Mouse (Mus musculus): ENCODE results near the gene Lamc2. TPM values are rescaled to one million over a fixed set of nuclear protein-coding genes. Genes with fewer than 3 reads are reported as not detected.

Gene Lamc2
- polyA plus RNA-seq, 1 experiment from 2014 or later, result 4.0 TPM

DNA sequence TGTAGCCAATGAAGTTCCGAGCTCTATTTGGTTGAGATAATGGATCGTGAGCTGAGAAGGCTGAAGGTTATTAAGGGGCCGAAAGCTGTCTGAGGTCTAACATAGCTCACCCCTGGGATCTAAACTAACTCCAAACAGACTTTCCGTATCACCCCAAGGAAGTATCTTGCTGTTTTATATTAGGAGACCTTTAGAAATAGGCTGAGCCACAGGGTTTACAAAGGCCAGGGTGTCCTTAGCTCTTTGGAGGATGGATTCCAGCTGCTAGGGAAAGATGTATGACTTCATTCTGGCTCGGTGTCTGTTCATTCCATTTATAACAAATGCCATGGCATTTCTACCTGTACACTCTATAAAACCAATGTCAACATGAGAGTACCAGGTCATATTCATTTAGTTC lies 61.7 kb downstream of the Lamc2 start:
- Histone ChIP-seq H3K27me3 (ENCODE audit: control insufficient read depth, insufficient read depth, low read length) (no peaks in the 10 kb centered on the region), H3K4me1 (ENCODE audit: control insufficient read depth, insufficient read depth, low read length) (no peaks in the 10 kb centered on the region), H3K9ac (replicated peaks; ENCODE audit: low read length) (no peak overlapping the region), H3K4me3 (ENCODE audit: low read depth, low read length) (no peak overlapping the region), H3K36me3 (replicated peaks; ENCODE audit: control insufficient read depth, insufficient read depth, low read depth, low read length) (no peaks in the 10 kb centered on the region), H3K27ac (replicated peaks; ENCODE audit: low read depth, low read length) (no peak overlapping the region), H3K4me2 (ENCODE audit: low read depth, low read length) (no peak overlapping the region), H3K9me3 (replicated peaks; ENCODE audit: control insufficient read depth, low read length) (no peaks in the 10 kb centered on the region)
- WGBS, result 72% methylated on average over 5 of the region's 5 CpGs
- ATAC-seq (replicated peaks; ENCODE audit: insufficient number of reproducible peaks, low FRiP score, low TSS enrichment, low read depth) (no peak), DNase-seq (ENCODE audit: low spot score) (no peak)

DNA sequence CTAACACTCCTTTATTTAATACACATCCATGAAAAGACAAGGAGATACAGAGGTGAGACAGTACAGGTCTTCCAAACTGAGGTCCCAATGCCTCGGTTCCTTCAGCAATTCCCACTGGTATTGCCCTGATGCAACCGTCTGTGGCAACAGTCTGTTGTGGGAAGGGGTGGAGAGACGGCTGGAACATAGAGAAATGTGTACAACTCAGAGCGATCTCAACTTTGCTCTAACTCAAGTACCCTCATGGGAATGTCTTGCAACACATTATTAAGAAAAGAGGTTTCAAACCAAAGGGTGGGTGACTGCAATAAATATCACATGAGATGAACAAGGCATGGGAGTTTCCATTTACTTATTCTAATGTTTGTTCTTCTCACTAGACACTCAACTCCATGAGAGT lies 63.5 kb downstream of the Lamc2 start:
- DNase-seq (ENCODE audit: low spot score) (no peak), ATAC-seq (replicated peaks; ENCODE audit: insufficient number of reproducible peaks, low FRiP score, low TSS enrichment, low read depth) (no peak)
- H3K36me3 ChIP-seq (replicated peaks; ENCODE audit: control insufficient read depth, insufficient read depth, low read depth, low read length), result no peaks in the 10 kb centered on the region
- no peak overlapping the region for H3K4me3 ChIP-seq (ENCODE audit: low read depth, low read length)
- no peaks in the 10 kb centered on the region for H3K27me3 ChIP-seq (ENCODE audit: control insufficient read depth, insufficient read depth, low read length)
- no peaks in the 10 kb centered on the region for H3K4me1 ChIP-seq (ENCODE audit: control insufficient read depth, insufficient read depth, low read length)
- H3K9ac ChIP-seq (replicated peaks; ENCODE audit: low read length), result no peak overlapping the region
- no peaks in the 10 kb centered on the region for H3K9me3 ChIP-seq (replicated peaks; ENCODE audit: control insufficient read depth, low read length)
- H3K27ac ChIP-seq (replicated peaks; ENCODE audit: low read depth, low read length), result no peak overlapping the region
- 86% methylated on average over 4 of the region's 4 CpGs for WGBS
- H3K4me2 ChIP-seq (ENCODE audit: low read depth, low read length), result no peak overlapping the region

DNA sequence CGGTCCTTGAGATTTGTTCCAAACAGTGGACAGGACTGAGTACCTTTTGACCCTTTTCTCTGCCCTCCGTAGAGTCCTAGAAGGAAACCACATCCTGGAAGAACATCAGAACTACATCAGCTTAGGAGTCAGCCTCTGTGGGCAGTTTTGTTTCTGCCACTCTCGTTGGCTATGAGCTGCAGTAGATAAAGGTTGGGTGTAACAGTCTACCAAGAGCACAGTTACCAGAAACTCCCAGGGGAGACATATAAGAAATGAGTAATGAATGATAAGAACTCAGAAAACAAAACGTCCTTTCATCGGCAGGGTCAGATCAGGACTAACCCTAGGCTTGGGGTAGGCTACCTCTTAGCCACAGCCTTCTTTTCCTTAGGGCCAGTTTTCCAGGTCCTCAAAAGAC lies 64.9 kb downstream of the Lamc2 start:
- DNase-seq (ENCODE audit: low spot score), result no peak

DNA sequence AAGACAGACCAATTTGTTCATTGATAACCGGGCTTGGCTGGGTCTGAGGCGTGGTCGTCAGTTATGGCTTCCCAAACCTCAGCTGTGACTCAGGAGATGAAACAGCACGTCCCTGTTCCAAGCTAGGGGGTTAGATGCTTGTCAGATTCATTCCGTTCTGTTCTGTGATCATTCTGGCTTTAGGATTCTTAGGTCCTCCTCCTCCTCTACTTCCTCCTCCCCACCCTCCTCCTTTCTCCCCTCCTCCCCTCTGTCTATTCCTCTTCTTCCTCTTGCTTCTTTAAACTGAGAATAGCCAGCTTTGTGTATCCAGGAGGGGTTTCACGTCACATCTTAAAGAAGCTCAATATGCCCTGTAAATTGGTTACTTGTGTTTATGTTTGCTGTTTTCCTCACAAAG lies 65.7 kb downstream of the Lamc2 start:
- Histone ChIP-seq H3K9me3 (replicated peaks; ENCODE audit: control insufficient read depth, low read length) (no peaks in the 10 kb centered on the region), H3K4me2 (ENCODE audit: low read depth, low read length) (no peak overlapping the region), H3K9ac (replicated peaks; ENCODE audit: low read length) (no peak overlapping the region), H3K4me3 (ENCODE audit: low read depth, low read length) (no peak overlapping the region), H3K27ac (replicated peaks; ENCODE audit: low read depth, low read length) (no peak overlapping the region), H3K36me3 (replicated peaks; ENCODE audit: control insufficient read depth, insufficient read depth, low read depth, low read length) (no peaks in the 10 kb centered on the region), H3K27me3 (ENCODE audit: control insufficient read depth, insufficient read depth, low read length) (no peaks in the 10 kb centered on the region), H3K4me1 (ENCODE audit: control insufficient read depth, insufficient read depth, low read length) (no peaks in the 10 kb centered on the region)
- 68% methylated on average over 6 of the region's 6 CpGs for WGBS
- no peak for ATAC-seq (replicated peaks; ENCODE audit: insufficient number of reproducible peaks, low FRiP score, low TSS enrichment, low read depth)
- no peak for DNase-seq (ENCODE audit: low spot score)

More for the DNA sequence above, 64.9 kb downstream of the Lamc2 start:
- Histone ChIP-seq H3K27ac (replicated peaks; ENCODE audit: low read depth, low read length) (no peak overlapping the region), H3K4me3 (ENCODE audit: low read depth, low read length) (no peak overlapping the region), H3K9ac (replicated peaks; ENCODE audit: low read length) (no peak overlapping the region), H3K36me3 (replicated peaks; ENCODE audit: control insufficient read depth, insufficient read depth, low read depth, low read length) (no peaks in the 10 kb centered on the region), H3K4me2 (ENCODE audit: low read depth, low read length) (no peak overlapping the region), H3K27me3 (ENCODE audit: control insufficient read depth, insufficient read depth, low read length) (no peaks in the 10 kb centered on the region), H3K9me3 (replicated peaks; ENCODE audit: control insufficient read depth, low read length) (no peaks in the 10 kb centered on the region), H3K4me1 (ENCODE audit: control insufficient read depth, insufficient read depth, low read length) (no peaks in the 10 kb centered on the region)
- 85% methylated on average over 5 of the region's 5 CpGs for WGBS
- ATAC-seq (replicated peaks; ENCODE audit: insufficient number of reproducible peaks, low FRiP score, low TSS enrichment, low read depth), result no peak

DNA sequence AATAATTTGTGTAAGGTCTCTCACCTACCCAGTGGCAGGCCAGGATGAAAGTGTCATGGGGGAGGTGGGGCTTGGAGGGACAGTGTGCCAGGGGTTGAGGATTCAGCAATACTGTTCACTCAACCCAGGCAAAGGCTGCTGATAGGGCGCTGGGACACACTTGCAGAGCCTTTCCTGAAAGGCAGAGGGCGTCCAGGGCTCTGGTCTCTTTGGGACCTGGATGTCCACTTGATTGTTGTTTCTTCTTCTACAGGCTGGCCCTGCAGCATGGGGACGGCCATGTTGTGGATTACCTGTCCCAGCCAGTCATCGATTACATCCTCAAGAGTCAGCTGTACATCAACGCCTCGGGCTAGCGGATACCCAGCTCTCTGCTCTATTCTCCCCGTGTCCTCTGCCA lies 70.9 kb downstream of the Lamc2 start:
- 89% methylated on average over 8 of the region's 8 CpGs for WGBS

DNA sequence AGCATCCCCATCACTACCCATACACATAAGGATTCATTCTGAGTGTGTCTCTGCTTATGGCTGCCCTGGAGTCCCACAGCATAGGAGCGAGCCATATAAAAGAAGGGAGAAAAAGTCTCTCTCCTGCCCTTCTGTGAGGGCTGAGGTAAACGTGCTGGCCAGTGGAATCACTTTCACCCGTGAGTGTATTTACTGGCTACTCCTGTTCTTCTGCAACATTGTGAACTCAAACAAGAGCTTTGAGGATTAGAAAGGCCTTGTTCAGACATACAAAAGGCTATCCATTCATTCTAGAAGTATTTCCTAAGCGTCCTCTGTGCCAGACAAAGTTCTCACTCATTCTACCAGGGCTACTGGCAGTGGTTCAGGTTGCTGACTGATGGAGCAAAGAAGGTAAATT lies 74.7 kb downstream of the Lamc2 start:
- H3K27ac ChIP-seq (replicated peaks; ENCODE audit: low read depth, low read length), result no peak overlapping the region
- H3K9ac ChIP-seq (replicated peaks; ENCODE audit: low read length), result no peak overlapping the region
- 74% methylated on average over 4 of the region's 4 CpGs for WGBS
- H3K27me3 ChIP-seq (ENCODE audit: control insufficient read depth, insufficient read depth, low read length), result no peaks in the 10 kb centered on the region
- H3K9me3 ChIP-seq (replicated peaks; ENCODE audit: control insufficient read depth, low read length), result no peaks in the 10 kb centered on the region
- H3K4me3 ChIP-seq (ENCODE audit: low read depth, low read length), result no peak overlapping the region
- DNase-seq (ENCODE audit: low spot score), result no peak
- no peaks in the 10 kb centered on the region for H3K36me3 ChIP-seq (replicated peaks; ENCODE audit: control insufficient read depth, insufficient read depth, low read depth, low read length)
- no peak for ATAC-seq (replicated peaks; ENCODE audit: insufficient number of reproducible peaks, low FRiP score, low TSS enrichment, low read depth)
- no peak overlapping the region for H3K4me2 ChIP-seq (ENCODE audit: low read depth, low read length)
- no peaks in the 10 kb centered on the region for H3K4me1 ChIP-seq (ENCODE audit: control insufficient read depth, insufficient read depth, low read length)

More for the DNA sequence above, 70.9 kb downstream of the Lamc2 start:
- DNase-seq (ENCODE audit: low spot score) (no peak), ATAC-seq (replicated peaks; ENCODE audit: insufficient number of reproducible peaks, low FRiP score, low TSS enrichment, low read depth) (no peak)
- Histone ChIP-seq H3K4me1 (ENCODE audit: control insufficient read depth, insufficient read depth, low read length) (no peaks in the 10 kb centered on the region), H3K4me3 (ENCODE audit: low read depth, low read length) (no peak overlapping the region), H3K27ac (replicated peaks; ENCODE audit: low read depth, low read length) (no peak overlapping the region), H3K27me3 (ENCODE audit: control insufficient read depth, insufficient read depth, low read length) (no peaks in the 10 kb centered on the region), H3K9ac (replicated peaks; ENCODE audit: low read length) (no peak overlapping the region), H3K36me3 (replicated peaks; ENCODE audit: control insufficient read depth, insufficient read depth, low read depth, low read length) (no peaks in the 10 kb centered on the region), H3K4me2 (ENCODE audit: low read depth, low read length) (no peak overlapping the region), H3K9me3 (replicated peaks; ENCODE audit: control insufficient read depth, low read length) (no peaks in the 10 kb centered on the region)

DNA sequence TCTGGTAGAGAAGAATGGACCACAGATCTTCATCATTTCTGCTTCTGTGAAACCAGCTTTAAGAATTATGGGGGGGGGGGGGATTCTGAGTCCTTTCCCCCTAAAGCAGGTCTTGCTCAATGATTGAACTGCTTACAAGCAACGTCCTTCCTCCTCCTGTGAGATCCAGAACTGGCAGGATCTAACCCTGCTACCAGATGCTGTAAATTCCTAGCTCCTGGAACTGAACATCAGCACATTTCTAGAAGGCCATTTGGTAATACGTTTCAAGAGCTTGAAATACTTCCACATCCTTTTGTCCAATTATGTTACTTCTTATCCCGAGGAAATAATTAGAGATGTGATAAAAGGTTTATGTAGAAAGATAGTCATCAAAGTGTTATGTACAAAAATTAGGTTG lies 76.4 kb downstream of the Lamc2 start:
- Histone ChIP-seq H3K36me3 (replicated peaks; ENCODE audit: control insufficient read depth, insufficient read depth, low read depth, low read length) (no peaks in the 10 kb centered on the region), H3K4me3 (ENCODE audit: low read depth, low read length) (no peak overlapping the region), H3K9me3 (replicated peaks; ENCODE audit: control insufficient read depth, low read length) (no peaks in the 10 kb centered on the region), H3K4me1 (ENCODE audit: control insufficient read depth, insufficient read depth, low read length) (no peaks in the 10 kb centered on the region), H3K9ac (replicated peaks; ENCODE audit: low read length) (no peak overlapping the region), H3K27ac (replicated peaks; ENCODE audit: low read depth, low read length) (no peak overlapping the region), H3K4me2 (ENCODE audit: low read depth, low read length) (no peak overlapping the region), H3K27me3 (ENCODE audit: control insufficient read depth, insufficient read depth, low read length) (no peaks in the 10 kb centered on the region)
- 68% methylated on average over 3 of the region's 3 CpGs for WGBS
- DNase-seq (ENCODE audit: low spot score), result no peak
- ATAC-seq (replicated peaks; ENCODE audit: insufficient number of reproducible peaks, low FRiP score, low TSS enrichment, low read depth), result no peak

DNA sequence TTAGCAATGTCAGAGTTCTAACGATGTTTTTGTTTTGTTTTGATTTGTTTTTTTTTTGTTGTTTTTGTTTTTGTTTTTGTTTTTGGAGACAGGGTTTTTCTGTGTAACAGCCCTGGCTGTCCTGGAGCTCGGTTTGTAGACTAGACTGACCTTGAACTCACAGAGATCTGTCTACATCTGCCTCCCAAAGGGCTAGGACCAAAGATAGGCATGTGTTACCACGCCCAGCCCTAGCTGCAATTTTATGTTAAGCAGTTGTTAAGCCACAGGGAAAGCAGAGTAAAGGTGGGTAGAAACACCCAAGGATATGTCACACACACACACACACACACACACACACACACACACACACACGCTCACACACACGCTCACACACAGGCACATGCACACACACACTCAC lies 76.9 kb downstream of the Lamc2 start:
- WGBS, result 81% methylated on average over 5 of the region's 5 CpGs
- no peaks in the 10 kb centered on the region for H3K27me3 ChIP-seq (ENCODE audit: control insufficient read depth, insufficient read depth, low read length)
- DNase-seq (ENCODE audit: low spot score) (no peak), ATAC-seq (replicated peaks; ENCODE audit: insufficient number of reproducible peaks, low FRiP score, low TSS enrichment, low read depth) (no peak)
- H3K4me1 ChIP-seq (ENCODE audit: control insufficient read depth, insufficient read depth, low read length), result no peaks in the 10 kb centered on the region
- H3K36me3 ChIP-seq (replicated peaks; ENCODE audit: control insufficient read depth, insufficient read depth, low read depth, low read length), result no peaks in the 10 kb centered on the region
- no peak overlapping the region for H3K4me2 ChIP-seq (ENCODE audit: low read depth, low read length)
- H3K27ac ChIP-seq (replicated peaks; ENCODE audit: low read depth, low read length), result no peak overlapping the region
- H3K9ac ChIP-seq (replicated peaks; ENCODE audit: low read length), result no peak overlapping the region
- no peak overlapping the region for H3K4me3 ChIP-seq (ENCODE audit: low read depth, low read length)
- no peaks in the 10 kb centered on the region for H3K9me3 ChIP-seq (replicated peaks; ENCODE audit: control insufficient read depth, low read length)
